Mouse (Mus musculus) adrenal gland, adult (tissue): ENCODE measurements at regions not wholly inside any gene's neighbourhood (a gene's known extent, or its start where the extent isn't known, plus 50 kb on each side); places are given as distances from the start of the nearest gene placed in this dataset.
"Not testable (repeated sequence)": the region's sequence is repeated elsewhere in the genome, so short reads cannot be mapped to it uniquely, and the experiment has no call there.

ENCODE experiments used
- DNase-seq, 2 experiments: peaks; one replicate each; pipeline ENCODE4 v3.0.0; 2022 to 2023; ENCODE audit warnings: low spot score in 1 of 2; ENCODE audit not compliant: inconsistent age in 2 of 2

DNA sequence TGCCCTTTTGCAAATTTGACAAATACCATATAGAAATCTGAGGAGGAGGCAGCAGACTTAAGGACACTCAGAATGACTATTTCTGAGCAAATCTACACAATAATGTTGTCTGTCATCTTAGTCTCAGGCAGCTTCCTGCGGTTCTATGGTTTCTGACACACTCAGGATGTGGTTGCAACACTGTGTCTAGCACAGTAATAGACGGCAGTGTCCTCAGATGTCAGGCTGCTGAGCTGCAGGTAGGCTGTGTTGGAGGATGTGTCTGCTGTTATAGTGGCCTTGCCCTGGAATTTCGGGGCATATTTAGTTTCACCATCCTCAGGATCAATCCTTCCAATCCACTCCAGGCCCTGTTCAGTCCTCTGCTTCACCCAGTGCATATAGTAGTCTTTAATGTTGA is 450.6 kb downstream of the Adam6a start:
- DNase-seq: not testable (repeated sequence)

DNA sequence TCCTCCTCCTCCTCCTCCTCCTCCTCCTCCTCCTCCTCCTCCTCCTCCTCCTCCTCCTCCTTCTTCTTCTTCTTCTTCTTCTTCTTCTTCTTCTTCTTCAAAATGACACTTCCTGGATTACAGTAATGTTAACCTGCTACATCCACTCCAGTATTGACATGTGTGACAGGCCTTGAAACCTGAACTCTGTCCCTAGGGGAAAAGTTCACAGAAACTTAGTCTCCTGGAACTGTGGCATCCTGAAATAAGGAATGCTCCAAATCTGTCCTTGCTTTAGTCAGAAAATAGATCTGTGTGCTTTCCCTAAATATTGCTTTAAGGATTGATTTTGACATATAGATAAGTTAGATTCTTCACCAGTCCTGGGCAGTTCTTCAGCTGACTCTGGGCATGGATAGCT is 464.8 kb downstream of the Adam6a start:
- not testable (repeated sequence) for DNase-seq

DNA sequence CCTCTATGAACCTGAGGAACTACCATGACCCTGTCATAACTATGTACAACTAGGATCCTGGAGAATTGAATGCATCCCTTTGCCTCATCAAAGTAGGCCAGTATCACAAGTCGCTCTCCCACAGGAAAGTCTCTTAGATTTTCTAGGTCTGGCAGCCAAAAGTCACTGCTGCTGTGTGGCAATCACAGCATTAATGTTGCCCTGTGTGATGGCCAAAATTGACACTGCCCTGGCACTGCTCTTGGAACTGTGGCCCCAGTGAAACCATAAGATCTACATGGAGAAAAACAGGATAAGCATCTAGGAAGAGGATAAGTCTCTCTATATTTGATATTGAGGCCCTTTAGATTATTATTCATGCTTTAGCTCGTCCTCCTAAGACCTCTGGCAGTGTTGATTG is 465.7 kb downstream of the Adam6a start:
- no peak for DNase-seq

DNA sequence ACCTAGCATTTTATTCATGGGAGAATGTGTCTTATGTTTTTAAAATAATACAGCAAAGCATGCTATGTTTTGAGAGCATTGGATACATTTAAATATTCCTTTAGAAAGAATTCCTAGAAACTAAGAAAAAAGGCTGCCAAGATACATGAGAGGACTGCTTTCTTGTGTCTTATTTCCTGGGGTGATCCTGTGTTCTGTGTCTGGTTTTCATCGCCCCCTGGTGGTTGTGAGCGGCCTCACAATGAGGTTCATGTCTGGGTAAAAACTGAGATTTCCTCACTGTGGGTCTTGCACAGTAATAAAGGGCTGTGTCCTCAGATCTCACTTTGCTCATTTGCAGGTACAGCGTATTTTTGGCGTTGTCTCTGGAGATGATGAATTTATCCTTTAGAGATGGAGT is 469.2 kb downstream of the Adam6a start:
- DNase-seq: peak; percentile 52 to 90

DNA sequence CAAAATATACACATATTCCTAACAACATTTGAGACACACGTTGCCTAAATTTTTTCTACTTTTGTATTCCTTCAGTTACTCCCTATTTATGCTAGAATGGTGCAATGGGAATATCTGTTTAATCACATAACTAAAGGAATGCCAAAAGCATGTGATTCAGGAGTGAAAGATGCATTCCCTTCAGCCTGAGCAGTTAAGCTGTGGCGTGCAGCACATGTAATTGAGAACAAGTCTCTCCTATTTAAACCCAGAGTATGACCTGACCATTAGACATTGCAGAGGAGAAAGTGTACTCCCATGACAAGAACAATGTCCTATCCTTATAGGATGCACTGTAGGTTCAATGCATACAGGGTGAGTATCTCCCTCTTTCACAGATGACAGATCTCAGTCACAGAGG is 493.3 kb downstream of the Adam6a start:
- not testable (repeated sequence) for DNase-seq

DNA sequence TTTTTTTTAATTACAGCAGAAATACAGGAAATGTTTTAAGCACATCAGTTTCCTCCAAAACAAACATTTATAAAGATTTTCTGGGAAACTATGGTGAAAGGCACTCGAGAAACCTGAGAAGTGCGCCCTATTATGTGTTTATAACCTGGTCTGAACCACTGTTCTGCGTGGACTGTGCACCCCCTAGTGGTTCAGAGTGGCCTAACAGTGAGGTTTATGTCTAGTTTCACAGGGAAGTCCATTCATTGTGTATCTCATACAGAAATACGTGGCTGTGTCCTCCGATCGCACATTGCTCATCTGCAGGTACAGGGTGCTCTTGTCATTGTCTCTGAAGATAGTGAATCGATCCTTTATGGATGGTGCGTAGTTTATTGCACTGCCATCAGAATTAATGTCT is 504.3 kb downstream of the Adam6a start:
- DNase-seq: peak; percentile 15 to 74

DNA sequence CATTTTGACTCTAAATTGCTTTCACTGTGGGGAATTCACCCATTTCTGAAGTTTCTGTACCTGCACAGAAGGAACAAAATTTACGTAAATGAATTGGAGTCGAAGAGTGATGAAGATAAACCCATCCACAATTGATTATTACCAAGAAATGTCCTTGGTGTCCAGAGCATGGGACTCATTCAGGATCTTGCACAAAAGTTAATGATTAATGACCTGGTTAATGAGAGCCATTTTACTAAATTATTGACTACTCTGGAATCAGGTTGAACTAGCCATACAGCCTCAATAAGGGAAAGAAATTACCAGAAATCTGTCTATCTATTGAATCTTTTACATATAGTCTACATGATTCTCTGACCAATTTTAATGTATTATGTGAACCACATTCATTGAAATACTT is 509.6 kb downstream of the Adam6a start:
- no peak for DNase-seq

DNA sequence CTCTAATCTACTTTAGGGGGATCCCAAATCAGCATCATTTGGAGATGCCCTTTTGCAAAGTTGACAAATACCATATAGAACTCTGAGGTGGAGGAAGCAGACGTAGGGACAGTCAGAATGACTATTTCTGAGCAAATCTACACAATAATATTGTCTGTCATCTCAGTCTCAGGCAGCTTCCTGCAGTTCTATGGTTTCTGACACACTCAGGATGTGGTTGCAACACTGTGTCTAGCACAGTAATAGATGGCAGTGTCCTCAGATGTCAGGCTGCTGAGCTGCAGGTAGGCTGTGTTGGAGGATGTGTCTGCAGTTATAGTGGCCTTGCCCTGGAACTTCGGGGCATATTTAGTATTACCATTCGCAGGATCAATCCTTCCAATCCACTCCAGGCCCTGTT is 515.9 kb downstream of the Adam6a start:
- no peak for DNase-seq

DNA sequence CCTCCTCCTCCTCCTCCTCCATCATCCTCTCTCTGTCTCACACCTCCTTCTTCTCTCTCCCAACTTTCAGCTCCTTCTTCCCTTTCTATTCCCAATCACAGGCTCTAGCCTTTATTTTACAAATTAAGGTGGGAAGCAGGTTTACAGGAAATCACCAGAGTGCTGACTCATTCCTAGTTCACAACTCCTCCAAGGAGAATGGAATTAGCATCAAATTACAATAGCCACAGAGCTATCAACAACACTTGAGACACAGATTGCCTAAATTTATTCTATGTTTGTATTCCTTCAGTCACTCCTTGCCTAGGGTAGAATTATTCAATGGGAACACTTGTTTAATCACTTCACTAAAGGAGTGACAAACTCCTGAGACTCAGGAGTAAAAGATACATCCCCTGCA is 523.5 kb downstream of the Adam6a start:
- DNase-seq: no peak

DNA sequence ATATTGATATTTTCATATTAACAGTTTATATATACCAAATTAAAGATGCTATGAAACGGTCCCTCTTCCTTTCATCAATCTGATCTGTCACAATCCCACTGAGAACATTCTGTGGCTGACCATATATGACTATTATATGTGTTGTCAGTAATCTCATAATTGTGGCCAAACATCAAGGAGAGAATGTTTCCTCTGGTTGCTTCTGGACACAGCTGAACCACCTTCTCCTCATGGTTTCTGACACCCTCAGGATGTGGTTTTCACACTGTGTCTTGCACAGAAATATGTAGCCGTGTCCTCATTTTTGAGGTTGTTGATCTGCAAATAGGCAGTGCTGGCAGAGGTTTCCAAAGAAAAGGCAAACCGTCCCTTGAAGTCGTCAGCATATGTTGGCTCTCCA is 565.0 kb downstream of the Adam6a start:
- not testable (repeated sequence) for DNase-seq

DNA sequence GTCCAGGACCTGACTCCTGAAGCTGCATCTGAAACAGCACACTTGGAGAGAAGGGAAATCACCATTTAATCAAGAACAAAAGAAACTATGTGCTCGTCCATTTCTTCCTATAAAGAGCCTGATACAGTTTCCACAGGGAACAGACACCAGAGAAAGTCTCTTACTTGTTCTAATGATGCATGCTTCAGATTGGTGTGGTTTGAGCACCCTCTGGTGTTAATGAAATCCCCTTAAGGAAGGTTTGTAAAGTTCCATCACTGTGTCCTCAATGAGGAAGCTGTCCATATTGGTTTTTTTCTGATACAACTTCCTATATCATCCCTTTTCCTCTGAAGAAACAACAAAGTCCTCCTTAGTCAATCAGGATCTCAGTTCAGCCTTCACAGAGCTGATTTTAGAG is 591.2 kb downstream of the Adam6a start:
- DNase-seq: no peak

DNA sequence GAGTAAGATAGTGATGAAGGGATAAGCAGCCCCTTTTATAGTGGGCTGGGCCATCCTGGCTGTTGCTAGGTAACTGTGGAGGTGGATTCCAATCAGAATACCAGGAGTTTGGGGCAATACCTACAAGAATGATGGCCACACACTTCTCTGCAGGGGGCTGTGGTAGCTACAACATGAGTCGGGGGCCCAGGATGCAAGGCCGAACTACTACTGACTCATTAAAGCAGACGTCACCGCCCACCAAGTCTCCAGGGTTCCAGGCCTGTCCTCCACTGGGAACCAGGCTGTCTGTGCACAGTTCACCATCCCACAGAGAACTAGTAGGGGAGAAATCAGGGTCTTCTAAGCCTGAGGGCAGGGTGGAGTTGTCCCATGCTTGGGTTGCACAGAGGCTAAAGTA is 605.1 kb downstream of the Adam6a start:
- no peak for DNase-seq

DNA sequence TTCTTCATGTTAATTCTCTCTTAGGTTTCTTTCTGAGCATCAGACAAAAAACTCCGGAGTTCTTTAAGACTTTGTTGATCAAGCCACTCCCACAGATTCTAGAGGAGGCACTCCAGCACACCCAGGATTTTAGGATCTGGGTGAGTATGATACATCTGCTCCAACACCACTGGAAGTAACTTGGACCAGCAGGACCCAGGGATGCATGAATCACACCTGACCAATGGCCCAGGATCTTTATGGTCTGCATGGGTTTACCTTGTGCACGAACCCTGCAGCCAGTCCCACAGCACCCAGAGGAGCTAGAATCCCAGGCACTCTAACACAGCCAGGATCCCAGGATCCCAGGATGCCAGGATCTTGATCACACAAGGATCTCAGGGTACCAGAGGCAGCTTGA is 628.6 kb downstream of the Adam6a start:
- DNase-seq: no peak

DNA sequence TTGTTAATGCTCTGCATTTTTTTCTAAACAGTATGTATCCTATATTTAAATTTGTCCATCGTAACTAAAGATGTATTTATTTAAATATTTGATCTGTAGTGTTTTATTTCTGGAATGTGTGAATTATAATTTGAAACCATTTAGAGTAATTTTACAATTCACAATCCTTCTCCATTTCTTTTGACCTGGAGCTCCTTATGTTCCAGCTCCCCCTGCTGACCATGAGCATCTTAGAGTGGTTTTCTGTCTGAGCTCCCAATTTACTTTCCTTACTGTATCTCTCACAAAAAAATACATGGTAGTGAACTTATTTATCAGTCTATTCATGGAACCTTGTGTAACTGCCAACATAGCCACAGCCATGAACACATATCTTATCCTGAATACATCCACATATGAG is 655.8 kb downstream of the Adam6a start:
- no peak for DNase-seq

DNA sequence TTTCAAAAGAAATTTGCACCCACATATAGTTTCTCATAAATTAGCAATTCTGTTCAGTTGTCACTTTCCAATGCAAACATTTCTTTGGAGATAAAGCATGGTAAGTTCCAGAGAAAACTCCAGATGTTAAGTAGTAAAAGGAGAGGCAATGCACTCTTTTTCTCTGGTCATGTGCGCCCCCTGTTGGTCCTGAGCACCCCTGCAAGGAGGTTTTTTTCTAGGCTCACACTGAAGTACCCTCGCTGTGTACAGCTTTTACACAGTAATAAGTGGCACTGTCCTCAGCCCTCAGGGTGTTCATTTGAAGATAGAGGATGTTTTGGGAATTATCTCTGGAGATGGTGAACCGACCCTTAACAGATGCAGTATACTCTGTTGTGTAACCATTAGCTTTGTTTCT is 678.8 kb downstream of the Adam6a start:
- DNase-seq: peak in 1 of 2 experiments; percentile 32
